Mouse (Mus musculus): ENCODE results near the gene Dclk2. TPM values are rescaled to one million over a fixed set of nuclear protein-coding genes. Genes with fewer than 3 reads are reported as not detected.

The Dclk2 gene
- polyA plus RNA-seq, 1 experiment from 2014 or later = 4.2 TPM

Other genes starting within 250 kb of the Dclk2 start
- 30.0 and 30.5 TPM in 2 replicates for gene Cd1d1, start 78.6 kb upstream of the Dclk2 start, polyA plus RNA-seq (2015; fragmentation: Nextera tagmentation; extraction: Ambion mirVana)